ENCODE assay signal across 8 mouse cellular contexts in the genomic region with DNA sequence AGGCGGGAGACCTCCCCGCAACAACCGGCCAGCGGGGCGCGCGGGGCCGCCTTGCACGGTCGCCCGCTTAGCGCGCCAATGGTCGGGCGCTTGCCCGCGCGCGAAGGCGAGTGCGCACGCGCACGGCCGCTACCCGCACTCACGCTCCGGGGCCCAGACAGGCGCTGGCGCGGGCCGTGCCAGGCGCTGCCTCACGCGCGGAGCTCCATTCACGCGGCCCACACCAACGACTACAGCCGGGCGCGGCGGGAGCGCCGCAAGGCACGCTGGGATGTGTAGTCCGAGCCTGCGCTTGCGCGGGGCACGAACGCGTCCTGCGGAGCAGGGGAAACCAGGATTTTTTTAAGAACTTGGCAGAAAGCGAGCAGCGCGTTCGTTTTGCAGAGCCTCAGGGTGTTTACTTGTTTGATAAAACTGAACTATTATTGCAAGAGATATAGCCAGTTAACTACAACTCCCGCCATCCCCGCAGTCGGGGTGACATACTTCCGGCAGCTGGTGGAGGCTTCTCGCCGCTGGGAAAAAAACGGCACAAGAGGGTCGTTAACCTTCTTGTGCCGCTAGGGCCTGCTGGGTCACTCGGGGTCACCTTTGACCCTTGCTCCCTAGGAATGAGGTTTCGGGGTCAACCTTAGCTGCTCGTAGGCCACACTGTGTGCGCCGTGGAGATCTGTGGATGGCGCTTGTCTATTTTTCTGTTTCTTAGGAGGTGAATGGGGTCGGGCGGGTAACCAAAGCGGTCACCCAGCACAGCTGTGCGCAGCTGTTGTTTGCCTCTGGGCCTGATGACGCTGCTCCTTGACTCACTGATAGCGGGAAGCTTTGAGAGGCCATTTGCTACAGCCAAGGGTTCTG. TPM values are rescaled to one million over a fixed set of nuclear protein-coding genes. Genes with fewer than 3 reads are reported as not detected.
DNase-seq lines count a peak whose midpoint lies in the region; ATAC-seq lines count a peak whose summit lies in the region.

A gene (minus strand): TSS at position 79 of the 855 bp plus-strand sequence.

- H3K9ac ChIP-seq in intestine, embryonic 14.5 days (ENCODE audit: low read length), result peak within 1 kb of the TSS; percentile 86

- under 1% methylated on average over 79 of the region's 79 CpGs for WGBS in intestine, embryonic 14.5 days

- peaks cover 16% of the 10 kb centered on the region; the same call in 1 of the 2 replicates for H3K36me3 ChIP-seq in intestine, embryonic 14.5 days (ENCODE audit: control insufficient read depth, insufficient read depth, low read length)

- H3K27ac ChIP-seq in intestine, embryonic 14.5 days (ENCODE audit: low read depth), result peak within 1 kb of the TSS; percentile 91

- H3K27me3 ChIP-seq in intestine, embryonic 14.5 days (replicated peaks; ENCODE audit: control insufficient read depth, insufficient read depth, low read length), result no peaks in the 10 kb centered on the region

- intact Hi-C loops in left cerebral cortex, postnatal 14 days (cut with DNase I), result loop anchor here (10.0 kb wide), 1 partner anchor 426 kb away; a partner anchor contains a TSS

- no peaks in the 10 kb centered on the region for H3K9me3 ChIP-seq in intestine, embryonic 14.5 days (ENCODE audit: control insufficient read depth, low read length)

- H3K4me3 ChIP-seq in intestine, embryonic 14.5 days (ENCODE audit: low read depth, low read length), result peak within 1 kb of the TSS; percentile 92

- peak; percentile 96 for ATAC-seq in intestine, embryonic 14.5 days (replicated peaks; ENCODE audit: low FRiP score, low TSS enrichment, low read depth)

- peaks cover 22% of the 10 kb centered on the region for H3K4me1 ChIP-seq in intestine, embryonic 14.5 days (replicated peaks; ENCODE audit: control insufficient read depth, insufficient read depth, low read length)

- peak; percentile 94 to 98 for DNase-seq in adrenal gland, adult (ENCODE audit: inconsistent age in 2 of 2, low spot score in 1 of 2)
- peak; percentile 93 for DNase-seq in embryo, embryonic 10.5 days (ENCODE audit: low spot score)
- peak; percentile 89 for DNase-seq in gastrocnemius, postnatal 25 days
- DNase-seq in intestine, embryonic 14.5 days (ENCODE audit: low spot score), result peak; percentile 93
- DNase-seq in left cerebral cortex, postnatal 14 days (ENCODE audit: low spot score in 2 of 2), result peak; percentile 96
- peak; percentile 93 for DNase-seq in mesoderm, embryonic 11.5 days (ENCODE audit: low read depth, low spot score)
- DNase-seq in right cerebral cortex, postnatal 36 days (ENCODE audit: low spot score in 2 of 2), result peak; percentile 93 to 95
- DNase-seq in yolk sac, embryonic 10.5 days (ENCODE audit: low spot score), result peak; percentile 93

- peak within 1 kb of the TSS; percentile 94 for H3K4me2 ChIP-seq in intestine, embryonic 14.5 days (ENCODE audit: low read length)

RNA-seq across cellular contexts. Expression of the gene that starts here (rescaled TPM):
- total RNA-seq in gastrocnemius, postnatal 25 days (2021), result 10 to 100 TPM; 26.9 to 27.0 TPM
- 63.7 and 69.8 TPM in 2 replicates for polyA plus RNA-seq in intestine, embryonic 14.5 days (2014; fragmentation: Nextera tagmentation; extraction: Ambion mirVana)
- total RNA-seq in left cerebral cortex, postnatal 14 days (2021), result 10 to 100 TPM; 37.6 to 39.0 TPM

Comparison
In these comparisons a context has a peak if more than half of its experiments do, and no peak if none do; other contexts are left out.
1. Peak in every context shown above with its lines: DNase-seq, ATAC-seq, H3K4me3 ChIP-seq and H3K27ac ChIP-seq.